Mouse (Mus musculus) adrenal gland, postnatal 36 days (tissue): ENCODE data around the gene Ms4a15. TPM values are rescaled to one million over a fixed set of nuclear protein-coding genes. Genes with fewer than 3 reads are reported as not detected.

Experiments used
- DNase-seq, 2 experiments: peaks; one replicate each; pipeline ENCODE4 v3.0.0; 2021; ENCODE audit warnings: mixed read lengths in 1 of 2
- total RNA-seq, 2 experiments: library from RNA; stranded (reverse); gene quantifications; 2 replicates each; pipeline ENCODE4 v1.2.3; 2021

Ms4a15 gene
- total RNA-seq, 2 experiments from 2014 or later: not detected

GRCm38 (mm10) chr19:10959978-10960346 is 33.1 kb downstream of the Ms4a15 start:
- no peak for DNase-seq

- peak in 1 of 2 experiments; percentile 63 for DNase-seq
These were observed 33.7 kb downstream of the Ms4a15 start for GRCm38 (mm10) chr19:10959085-10959977.

- DNase-seq: peak; percentile 39 to 46
These were observed 40.8 kb downstream of the Ms4a15 start for GRCm38 (mm10) chr19:10952021-10952939.

- no peak for DNase-seq
These were observed 43.5 kb downstream of the Ms4a15 start for GRCm38 (mm10) chr19:10949558-10949957.

GRCm38 (mm10) chr19:10949112-10949511 is 43.9 kb downstream of the Ms4a15 start, which contains the start of gene Ccdc86:
TSS of gene Ccdc86 (minus strand) at chr19:10949266.
- peak; percentile 97 for DNase-seq

GRCm38 (mm10) chr19:10948416-10948815 is 44.6 kb downstream of the Ms4a15 start:
- DNase-seq: no peak

GRCm38 (mm10) chr19:10947219-10947618 is 45.8 kb downstream of the Ms4a15 start:
- no peak for DNase-seq

GRCm38 (mm10) chr19:10946506-10946905 is 46.5 kb downstream of the Ms4a15 start:
- no peak for DNase-seq

- DNase-seq: no peak
These were observed 49.1 kb downstream of the Ms4a15 start for GRCm38 (mm10) chr19:10943955-10944354.

GRCm38 (mm10) chr19:10940801-10941457 is 52.1 kb downstream of the Ms4a15 start:
- peak; percentile 38 to 51 for DNase-seq

- peak; percentile 81 to 90 for DNase-seq
These were observed 52.8 kb downstream of the Ms4a15 start for GRCm38 (mm10) chr19:10940097-10940800.

- DNase-seq: no peak
These were observed 54.3 kb downstream of the Ms4a15 start for GRCm38 (mm10) chr19:10938771-10939170.

- DNase-seq: no peak
These were observed 55.9 kb downstream of the Ms4a15 start, which contains the start of gene Ptgdr2 for GRCm38 (mm10) chr19:10937110-10937563. TSS of gene Ptgdr2 (plus strand) at chr19:10937160.

- DNase-seq: no peak
These were observed 57.0 kb downstream of the Ms4a15 start for GRCm38 (mm10) chr19:10936077-10936476.

- DNase-seq: no peak
These were observed 58.0 kb downstream of the Ms4a15 start for GRCm38 (mm10) chr19:10935029-10935428.

GRCm38 (mm10) chr19:10930641-10931040 is 62.4 kb downstream of the Ms4a15 start:
- no peak for DNase-seq

Other genes starting within 250 kb of the Ms4a15 start
- gene Cd6, start 163.2 kb downstream of the Ms4a15 start, total RNA-seq: under 1 TPM in 1 of 2 experiments, not detected in 1; 0.17 TPM
- gene Slc15a3, start 153.5 kb downstream of the Ms4a15 start, total RNA-seq: 1 to 10 TPM; 3.2 to 4.0 TPM
- 10 to 100 TPM; 34.5 to 36.1 TPM for gene Tmem132a, start 123.3 kb downstream of the Ms4a15 start, total RNA-seq
- gene Tmem109, start 111.2 kb downstream of the Ms4a15 start, total RNA-seq: 100 to 1,000 TPM; 132 to 167 TPM
- gene Prpf19, start 98.0 kb downstream of the Ms4a15 start, total RNA-seq: 100 to 1,000 TPM; 122 to 188 TPM
- gene Zp1, start 72.6 kb downstream of the Ms4a15 start, total RNA-seq: not detected
- gene Ptgdr2, start 56.1 kb downstream of the Ms4a15 start, total RNA-seq: not detected
- 10 to 100 TPM; 16.8 to 18.4 TPM for gene Ccdc86, start 44.0 kb downstream of the Ms4a15 start, total RNA-seq
- 10 to 100 TPM in 1 of 2 experiments, under 1 TPM in 1; 0.73 to 23.5 TPM for gene Ms4a10, start 18.6 kb downstream of the Ms4a15 start, total RNA-seq
- not detected for gene Ms4a18, start 24.8 kb upstream of the Ms4a15 start, total RNA-seq
- gene Ms4a8a, start 87.9 kb upstream of the Ms4a15 start, total RNA-seq: 1 to 10 TPM; 1.4 to 3.9 TPM
- gene 1700017D01Rik, start 137.6 kb upstream of the Ms4a15 start, total RNA-seq: not detected
- gene 1700025F22Rik, start 172.1 kb upstream of the Ms4a15 start, total RNA-seq: not detected
- not detected for gene Ms4a13, start 203.5 kb upstream of the Ms4a15 start, total RNA-seq
- gene Ms4a12, start 239.2 kb upstream of the Ms4a15 start, total RNA-seq: not detected